Mouse (Mus musculus): ENCODE data around the gene Dync1li1. TPM values are rescaled to one million over a fixed set of nuclear protein-coding genes. Genes with fewer than 3 reads are reported as not detected.

Dync1li1 gene
- polyA plus RNA-seq, 1 experiment from 2014 or later, result 39.3 TPM

- Histone ChIP-seq H3K4me3 (ENCODE audit: low read depth, low read length) (no peak overlapping the region), H3K9ac (ENCODE audit: low read depth, low read length) (no peak overlapping the region), H3K9me3 (ENCODE audit: control insufficient read depth) (no peaks in the 10 kb centered on the region), H3K4me1 (replicated peaks; ENCODE audit: control insufficient read depth, insufficient read depth, low read length) (no peaks in the 10 kb centered on the region), H3K27ac (ENCODE audit: low read depth, low read length) (no peak overlapping the region), H3K36me3 (ENCODE audit: control insufficient read depth, insufficient read depth) (peaks cover 25% of the 10 kb centered on the region; the same call in 1 of the 2 replicates), H3K27me3 (replicated peaks; ENCODE audit: control insufficient read depth, insufficient read depth, low read length) (no peaks in the 10 kb centered on the region), H3K4me2 (replicated peaks; ENCODE audit: low read depth) (no peak overlapping the region)
- no peak for TF ChIP-seq CTCF (IDR thresholded peaks at IDR 0.05; ENCODE audit: low read depth)
- WGBS, result 65% methylated on average over 11 of the region's 11 CpGs
- no peak for ATAC-seq
These were observed 73.3 kb downstream of the Dync1li1 start for GRCm38 (mm10) chr9:114761848-114762247.

DNA sequence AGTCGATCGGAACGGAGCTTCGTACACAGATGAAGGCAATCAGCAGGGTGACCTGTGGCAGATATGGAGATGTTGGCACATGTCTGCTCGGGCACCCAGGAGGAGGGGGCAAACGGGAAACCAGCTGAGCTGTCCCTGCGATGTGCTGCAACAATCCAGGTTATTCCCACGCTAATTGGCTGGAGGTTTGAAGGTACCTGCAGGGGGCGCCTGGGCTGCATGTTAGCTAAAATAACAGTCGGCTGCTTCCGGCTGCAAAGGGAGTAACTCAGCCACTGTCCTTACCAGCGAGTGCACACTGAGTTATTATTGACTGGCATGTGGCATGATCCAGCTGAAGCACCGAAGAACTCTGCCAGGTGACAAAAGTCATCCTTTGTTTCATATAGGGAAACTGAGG is 74.8 kb downstream of the Dync1li1 start:
- WGBS, result 68% methylated on average over 13 of the region's 13 CpGs
- no peak overlapping the region for H3K4me2 ChIP-seq (replicated peaks; ENCODE audit: low read depth)
- H3K9me3 ChIP-seq (ENCODE audit: control insufficient read depth), result no peaks in the 10 kb centered on the region
- no peaks in the 10 kb centered on the region for H3K4me1 ChIP-seq (replicated peaks; ENCODE audit: control insufficient read depth, insufficient read depth, low read length)
- no peak overlapping the region for H3K27ac ChIP-seq (ENCODE audit: low read depth, low read length)
- H3K9ac ChIP-seq (ENCODE audit: low read depth, low read length), result no peak overlapping the region
- no peak for ATAC-seq
- H3K4me3 ChIP-seq (ENCODE audit: low read depth, low read length), result no peak overlapping the region
- H3K27me3 ChIP-seq (replicated peaks; ENCODE audit: control insufficient read depth, insufficient read depth, low read length), result no peaks in the 10 kb centered on the region
- TF ChIP-seq CTCF (IDR thresholded peaks at IDR 0.05; ENCODE audit: low read depth), result peak; percentile 74
- peaks cover 20% of the 10 kb centered on the region; the same call in 1 of the 2 replicates for H3K36me3 ChIP-seq (ENCODE audit: control insufficient read depth, insufficient read depth)

DNA sequence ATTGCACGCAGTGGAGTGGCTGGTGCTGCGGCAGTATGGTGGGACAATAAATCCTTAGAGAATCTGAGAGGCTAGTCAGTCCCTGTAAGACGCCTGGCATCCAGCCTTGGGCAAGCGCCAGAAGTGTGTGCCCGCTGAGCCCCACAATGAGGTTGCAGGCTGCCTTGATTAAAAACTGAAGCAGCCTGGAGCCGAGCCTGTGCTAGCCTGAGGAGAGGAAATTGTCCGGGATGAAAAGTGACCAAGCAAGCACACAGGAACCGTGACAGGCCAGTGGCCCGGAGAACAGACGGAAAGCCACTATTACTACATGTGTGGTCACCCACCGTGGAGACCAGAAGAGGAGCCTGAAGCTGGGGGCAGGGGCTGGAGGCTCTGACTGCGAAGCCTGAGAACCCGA is 78.4 kb downstream of the Dync1li1 start:
- 84% methylated on average over 13 of the region's 13 CpGs for WGBS
- no peak overlapping the region for H3K27ac ChIP-seq (ENCODE audit: low read depth, low read length)
- H3K36me3 ChIP-seq (ENCODE audit: control insufficient read depth, insufficient read depth), result peaks cover 9% of the 10 kb centered on the region; the same call in 1 of the 2 replicates
- ATAC-seq, result no peak
- H3K27me3 ChIP-seq (replicated peaks; ENCODE audit: control insufficient read depth, insufficient read depth, low read length), result no peaks in the 10 kb centered on the region
- H3K4me2 ChIP-seq (replicated peaks; ENCODE audit: low read depth), result no peak overlapping the region
- no peaks in the 10 kb centered on the region for H3K9me3 ChIP-seq (ENCODE audit: control insufficient read depth)
- H3K9ac ChIP-seq (ENCODE audit: low read depth, low read length), result no peak overlapping the region
- H3K4me1 ChIP-seq (replicated peaks; ENCODE audit: control insufficient read depth, insufficient read depth, low read length), result no peaks in the 10 kb centered on the region
- no peak for TF ChIP-seq CTCF (IDR thresholded peaks at IDR 0.05; ENCODE audit: low read depth)
- H3K4me3 ChIP-seq (ENCODE audit: low read depth, low read length), result no peak overlapping the region

DNA sequence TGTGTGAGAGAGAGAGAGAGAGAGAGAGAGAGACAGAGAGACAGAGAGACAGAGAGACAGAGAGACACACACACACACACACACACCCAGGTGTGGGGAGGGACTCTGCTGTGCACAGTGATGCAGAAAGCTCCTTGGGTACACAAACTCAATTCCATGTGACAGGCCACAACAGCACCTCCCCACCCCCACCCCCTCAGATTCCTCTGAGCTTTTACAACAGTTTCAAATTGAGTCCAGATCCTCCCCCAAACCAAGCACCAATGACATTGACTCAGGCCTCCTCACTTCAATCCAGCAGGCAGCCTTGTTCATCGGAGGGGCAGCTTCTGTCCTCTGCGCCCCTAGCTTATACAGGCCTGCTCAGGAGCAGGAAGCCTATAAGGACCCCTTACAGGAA is 78.9 kb downstream of the Dync1li1 start:
- 87% methylated on average over 2 of the region's 2 CpGs for WGBS
- Histone ChIP-seq H3K9ac (ENCODE audit: low read depth, low read length) (no peak overlapping the region), H3K27ac (ENCODE audit: low read depth, low read length) (no peak overlapping the region)

GRCm38 (mm10) chr9:114768066-114768465 is 79.5 kb downstream of the Dync1li1 start:
- Histone ChIP-seq H3K9ac (ENCODE audit: low read depth, low read length) (no peak overlapping the region), H3K4me1 (replicated peaks; ENCODE audit: control insufficient read depth, insufficient read depth, low read length) (no peaks in the 10 kb centered on the region), H3K36me3 (ENCODE audit: control insufficient read depth, insufficient read depth) (0 out of 2 replicates have a peak, but pooled peaks cover 13% of the 10 kb centered on the region), H3K27me3 (replicated peaks; ENCODE audit: control insufficient read depth, insufficient read depth, low read length) (no peaks in the 10 kb centered on the region), H3K4me3 (ENCODE audit: low read depth, low read length) (no peak overlapping the region), H3K27ac (ENCODE audit: low read depth, low read length) (no peak overlapping the region), H3K9me3 (ENCODE audit: control insufficient read depth) (no peaks in the 10 kb centered on the region), H3K4me2 (replicated peaks; ENCODE audit: low read depth) (no peak overlapping the region)
- 75% methylated on average over 10 of the region's 10 CpGs for WGBS
- no peak for ATAC-seq
- no peak for TF ChIP-seq CTCF (IDR thresholded peaks at IDR 0.05; ENCODE audit: low read depth)

More for the DNA sequence above, 78.9 kb downstream of the Dync1li1 start:
- Histone ChIP-seq H3K4me3 (ENCODE audit: low read depth, low read length) (no peak overlapping the region), H3K4me2 (replicated peaks; ENCODE audit: low read depth) (no peak overlapping the region), H3K36me3 (ENCODE audit: control insufficient read depth, insufficient read depth) (0 out of 2 replicates have a peak, but pooled peaks cover 13% of the 10 kb centered on the region), H3K27me3 (replicated peaks; ENCODE audit: control insufficient read depth, insufficient read depth, low read length) (no peaks in the 10 kb centered on the region), H3K4me1 (replicated peaks; ENCODE audit: control insufficient read depth, insufficient read depth, low read length) (no peaks in the 10 kb centered on the region), H3K9me3 (ENCODE audit: control insufficient read depth) (no peaks in the 10 kb centered on the region)
- ATAC-seq, result no peak
- no peak for TF ChIP-seq CTCF (IDR thresholded peaks at IDR 0.05; ENCODE audit: low read depth)

DNA sequence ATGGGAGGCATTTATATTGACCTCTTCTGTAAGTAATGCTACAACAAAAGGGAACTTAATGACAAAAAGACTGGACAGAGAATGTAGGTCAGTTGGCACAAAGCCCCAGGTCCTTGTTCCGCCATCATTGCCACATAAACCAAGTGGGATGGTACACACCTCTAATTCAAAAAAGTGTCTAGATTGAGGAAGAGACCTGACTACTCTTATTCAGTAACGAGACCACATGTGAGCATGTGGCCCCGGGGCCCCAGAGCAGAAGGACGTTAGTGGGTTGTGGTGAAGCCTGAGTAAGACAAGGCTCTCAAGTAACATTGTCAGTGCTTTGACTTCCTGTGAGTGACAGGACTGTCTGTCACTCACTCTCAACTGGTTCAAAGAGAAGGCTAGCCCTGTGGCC is 81.6 kb downstream of the Dync1li1 start:
- ATAC-seq, result no peak

DNA sequence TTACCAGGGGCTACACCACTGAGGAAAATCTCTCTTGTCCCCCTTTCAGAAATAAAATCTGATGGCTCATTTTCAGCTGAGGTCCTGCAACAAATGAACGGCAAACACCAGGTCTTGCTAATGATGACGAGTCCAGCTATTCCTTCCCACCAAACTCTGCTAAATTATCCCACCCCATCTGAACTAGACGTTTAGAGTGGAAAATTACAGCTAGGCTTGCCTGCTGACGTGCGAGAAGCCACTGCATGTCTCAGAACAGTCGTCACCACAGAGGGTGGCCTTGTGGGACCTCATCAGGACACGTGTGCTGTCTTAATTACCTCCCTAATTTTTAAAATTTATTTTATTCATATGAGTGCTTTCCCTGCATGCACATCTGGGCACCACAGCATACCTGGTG is 83.0 kb downstream of the Dync1li1 start:
- Histone ChIP-seq H3K36me3 (ENCODE audit: control insufficient read depth, insufficient read depth) (0 out of 2 replicates have a peak, but pooled peaks cover 13% of the 10 kb centered on the region), H3K4me3 (ENCODE audit: low read depth, low read length) (no peak overlapping the region), H3K9ac (ENCODE audit: low read depth, low read length) (no peak overlapping the region), H3K27ac (ENCODE audit: low read depth, low read length) (no peak overlapping the region), H3K9me3 (ENCODE audit: control insufficient read depth) (no peaks in the 10 kb centered on the region), H3K4me2 (replicated peaks; ENCODE audit: low read depth) (no peak overlapping the region), H3K27me3 (replicated peaks; ENCODE audit: control insufficient read depth, insufficient read depth, low read length) (no peaks in the 10 kb centered on the region), H3K4me1 (replicated peaks; ENCODE audit: control insufficient read depth, insufficient read depth, low read length) (no peaks in the 10 kb centered on the region)
- no peak for TF ChIP-seq CTCF (IDR thresholded peaks at IDR 0.05; ENCODE audit: low read depth)
- no peak for ATAC-seq
- WGBS, result 91% methylated on average over 7 of the region's 7 CpGs

More for the DNA sequence above, 81.6 kb downstream of the Dync1li1 start:
- Histone ChIP-seq H3K4me1 (replicated peaks; ENCODE audit: control insufficient read depth, insufficient read depth, low read length) (no peaks in the 10 kb centered on the region), H3K9ac (ENCODE audit: low read depth, low read length) (no peak overlapping the region), H3K4me2 (replicated peaks; ENCODE audit: low read depth) (no peak overlapping the region), H3K9me3 (ENCODE audit: control insufficient read depth) (no peaks in the 10 kb centered on the region), H3K36me3 (ENCODE audit: control insufficient read depth, insufficient read depth) (0 out of 2 replicates have a peak, but pooled peaks cover 13% of the 10 kb centered on the region), H3K27ac (ENCODE audit: low read depth, low read length) (no peak overlapping the region), H3K4me3 (ENCODE audit: low read depth, low read length) (no peak overlapping the region), H3K27me3 (replicated peaks; ENCODE audit: control insufficient read depth, insufficient read depth, low read length) (no peaks in the 10 kb centered on the region)
- WGBS, result 88% methylated on average over 4 of the region's 4 CpGs
- no peak for TF ChIP-seq CTCF (IDR thresholded peaks at IDR 0.05; ENCODE audit: low read depth)

Other genes starting within 250 kb of the Dync1li1 start
- gene Ccr4, start 183.9 kb upstream of the Dync1li1 start, polyA plus RNA-seq (2015; fragmentation: Nextera tagmentation; extraction: Ambion mirVana), result 2.3 TPM in 2 replicates
- not detected in 2 replicates for gene C130032M10Rik, start 173.1 kb upstream of the Dync1li1 start, polyA plus RNA-seq (2015; fragmentation: Nextera tagmentation; extraction: Ambion mirVana)
- gene Trim71, start 124.4 kb upstream of the Dync1li1 start, polyA plus RNA-seq (2015; fragmentation: Nextera tagmentation; extraction: Ambion mirVana), result 1.5 and 2.0 TPM in 2 replicates
- 22.5 and 25.0 TPM in 2 replicates for gene Cnot10, start 48.6 kb upstream of the Dync1li1 start, polyA plus RNA-seq (2015; fragmentation: Nextera tagmentation; extraction: Ambion mirVana)
- 87.8 and 98.2 TPM in 2 replicates for gene Cmtm6, start 42.3 kb downstream of the Dync1li1 start, polyA plus RNA-seq (2015; fragmentation: Nextera tagmentation; extraction: Ambion mirVana)
- gene Cmtm7, start 93.1 kb downstream of the Dync1li1 start, polyA plus RNA-seq (2015; fragmentation: Nextera tagmentation; extraction: Ambion mirVana), result 34.8 and 35.7 TPM in 2 replicates
- gene Cmtm8, start 155.4 kb downstream of the Dync1li1 start, polyA plus RNA-seq (2015; fragmentation: Nextera tagmentation; extraction: Ambion mirVana), result 91.5 and 104 TPM in 2 replicates
- 31.4 and 32.9 TPM in 2 replicates for gene Gpd1l, start 245.2 kb downstream of the Dync1li1 start, polyA plus RNA-seq (2015; fragmentation: Nextera tagmentation; extraction: Ambion mirVana)